Mouse (Mus musculus) ES-Bruce4 (cell line): ENCODE results near the gene Cog5. TPM values are rescaled to one million over a fixed set of nuclear protein-coding genes. Genes with fewer than 3 reads are reported as not detected.

ENCODE experiments used
- H3K27ac ChIP-seq: 2 replicates; pipeline ENCODE4 v1.5.1; 2012; ENCODE audit warnings: low read length, inconsistent platforms; ENCODE audit not compliant: insufficient read depth
- H3K27me3 ChIP-seq: 2 replicates; pipeline ENCODE4 v1.6.1; 2012; ENCODE audit warnings: mild to moderate bottlenecking, low read length, inconsistent platforms; ENCODE audit not compliant: control insufficient read depth, poor library complexity, insufficient read depth, severe bottlenecking
- H3K36me3 ChIP-seq: 2 replicates; pipeline ENCODE4 v1.6.1; 2012; ENCODE audit warnings: inconsistent platforms, mild to moderate bottlenecking, low read length, moderate library complexity; ENCODE audit not compliant: control insufficient read depth, poor library complexity, insufficient read depth, severe bottlenecking
- H3K4me1 ChIP-seq: one replicate; pipeline ENCODE4 v1.8.1; 2011; ENCODE audit warnings: low read length; ENCODE audit not compliant: control insufficient read depth, insufficient read depth
- H3K4me3 ChIP-seq: 2 replicates; pipeline ENCODE4 v1.5.1; 2011; ENCODE audit warnings: low read depth, mild to moderate bottlenecking, low read length
- H3K9ac ChIP-seq: 2 replicates; pipeline ENCODE4 v1.6.1; 2012; ENCODE audit warnings: low read depth, mild to moderate bottlenecking, inconsistent platforms; ENCODE audit not compliant: poor library complexity, severe bottlenecking
- H3K9me3 ChIP-seq: replicated peaks from 2 replicates; pipeline ENCODE4 v1.6.1; 2012; ENCODE audit warnings: mild to moderate bottlenecking, low read length, inconsistent platforms; ENCODE audit not compliant: control insufficient read depth, poor library complexity, insufficient read depth, severe bottlenecking
- CTCF ChIP-seq: IDR thresholded peaks from one replicate; pipeline ENCODE4 v1.8.1; 2011; ENCODE audit warnings: low read depth, low read length
- EP300 ChIP-seq: IDR thresholded peaks from 2 replicates; pipeline ENCODE4 v1.6.1; 2011; ENCODE audit warnings: low read depth, low read length; ENCODE audit not compliant: insufficient read depth
- POLR2A ChIP-seq: IDR thresholded peaks from one replicate; pipeline ENCODE4 v1.8.1; 2011; ENCODE audit warnings: low read length; ENCODE audit not compliant: insufficient read depth
- polyA plus RNA-seq: library from polyadenylated mRNA; stranded (reverse); fragments of >200 nt; gene quantifications from 2 replicates; pipeline ENCODE4 v1.2.4, GENCODE M21; 2011; ENCODE audit warnings: low read depth; ENCODE audit not compliant: missing spikeins, insufficient read depth, insufficient read length

Gene Cog5
- polyA plus RNA-seq, 1 experiment = 50.6 TPM

DNA sequence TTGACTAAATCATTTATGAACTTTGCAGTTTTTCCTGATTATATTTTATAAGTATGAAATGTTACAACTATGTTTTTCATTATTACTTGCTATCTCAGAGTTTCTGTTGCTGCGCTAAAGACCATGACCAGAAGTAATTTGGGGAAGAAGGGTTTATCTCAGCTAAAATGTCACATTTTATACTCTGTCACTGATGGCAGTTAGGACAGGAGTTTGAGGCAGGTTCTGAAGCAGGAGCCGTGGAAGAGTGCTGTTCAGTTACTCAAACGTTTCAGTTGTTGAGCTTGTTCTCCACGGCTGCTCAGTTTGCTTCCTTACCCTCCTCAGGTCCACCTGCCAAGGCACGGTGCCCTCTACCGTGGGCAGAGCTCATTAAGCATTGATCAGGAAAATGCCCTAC is 11.3 kb downstream of the Cog5 start:
- no peaks in the 10 kb centered on the region for H3K4me1 ChIP-seq
- no peaks in the 10 kb centered on the region for H3K9me3 ChIP-seq
- TF ChIP-seq EP300 = no peak
- TF ChIP-seq POLR2A = no peak
- TF ChIP-seq CTCF = no peak
- peaks cover 3% of the 10 kb centered on the region for H3K36me3 ChIP-seq
- no peak overlapping the region for H3K27ac ChIP-seq
- no peaks in the 10 kb centered on the region for H3K27me3 ChIP-seq
- H3K4me3 ChIP-seq = no peak overlapping the region
- no peak overlapping the region for H3K9ac ChIP-seq

DNA sequence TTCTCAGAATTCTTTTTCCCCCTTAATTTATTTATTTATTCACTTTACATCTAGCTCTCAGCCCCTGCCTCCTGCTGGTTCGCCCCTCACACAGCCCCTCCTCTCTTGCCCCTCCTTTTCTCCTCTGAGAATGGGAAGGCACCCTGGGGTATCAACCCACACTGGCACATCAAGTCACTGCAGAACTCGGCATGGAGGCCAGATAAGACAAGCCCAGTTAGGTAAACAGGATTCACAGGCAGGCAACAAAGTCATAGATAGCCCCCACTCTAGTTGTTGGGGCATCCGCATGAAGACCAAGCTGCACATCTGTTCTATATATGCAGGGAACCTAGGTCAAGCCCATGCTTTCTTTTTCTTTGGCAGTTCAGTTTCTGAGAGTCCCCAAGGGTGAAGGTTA is 12.5 kb downstream of the Cog5 start:
- Histone ChIP-seq H3K36me3 (peaks cover 3% of the 10 kb centered on the region), H3K9me3 (no peaks in the 10 kb centered on the region), H3K4me1 (no peaks in the 10 kb centered on the region), H3K27ac (no peak overlapping the region), H3K27me3 (no peaks in the 10 kb centered on the region), H3K4me3 (no peak overlapping the region), H3K9ac (no peak overlapping the region)
- no peak for TF ChIP-seq CTCF
- TF ChIP-seq EP300 = no peak
- no peak for TF ChIP-seq POLR2A

DNA sequence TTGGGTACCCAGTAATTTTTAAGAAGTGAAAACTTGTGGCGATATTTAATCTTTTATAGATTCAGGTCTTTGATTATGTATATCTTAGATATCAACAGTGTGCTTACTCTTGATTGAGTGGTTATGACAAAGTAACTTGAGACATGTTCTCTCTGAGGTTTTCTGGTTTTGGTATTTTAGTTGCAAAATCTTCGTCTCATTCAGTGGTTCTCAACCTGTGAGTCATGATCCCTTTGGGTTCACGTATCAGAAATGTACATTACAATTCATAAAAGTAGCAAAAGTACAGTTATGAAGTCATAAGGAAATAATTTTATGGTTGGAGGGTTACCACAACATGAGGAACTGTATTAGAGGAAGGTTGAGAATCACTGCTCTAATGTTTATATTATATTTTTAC is 32.0 kb downstream of the Cog5 start:
- no peak overlapping the region for H3K27ac ChIP-seq
- H3K4me3 ChIP-seq = no peak overlapping the region
- H3K27me3 ChIP-seq = no peaks in the 10 kb centered on the region
- H3K9me3 ChIP-seq = no peaks in the 10 kb centered on the region
- no peaks in the 10 kb centered on the region for H3K4me1 ChIP-seq
- H3K9ac ChIP-seq = no peak overlapping the region
- no peaks in the 10 kb centered on the region for H3K36me3 ChIP-seq
- TF ChIP-seq EP300 = no peak
- TF ChIP-seq POLR2A = no peak
- no peak for TF ChIP-seq CTCF

DNA sequence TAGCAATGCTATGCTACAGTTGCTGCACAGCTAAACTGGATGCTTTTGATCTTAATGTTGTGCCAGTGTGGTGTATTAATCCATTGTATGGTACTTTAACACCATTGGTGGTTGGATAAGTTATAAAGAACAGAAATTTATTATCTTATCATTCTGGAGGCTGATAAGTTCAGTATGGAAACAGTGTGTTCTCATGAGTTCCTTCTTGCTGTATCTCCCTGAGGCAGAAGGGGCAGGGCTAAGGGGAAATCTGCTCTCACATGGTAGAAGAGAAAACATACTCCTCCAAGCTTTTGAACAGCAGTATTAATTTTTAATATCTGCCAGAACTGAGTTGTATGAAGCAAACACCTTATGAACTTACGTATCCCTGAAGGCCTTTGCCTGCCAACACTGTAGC is 38.6 kb downstream of the Cog5 start:
- no peaks in the 10 kb centered on the region for H3K36me3 ChIP-seq
- H3K4me3 ChIP-seq = no peak overlapping the region
- TF ChIP-seq EP300 (no peak), POLR2A (no peak), CTCF (no peak)
- 0 out of 2 replicates have a peak, but pooled peaks cover 2% of the 10 kb centered on the region for H3K9me3 ChIP-seq
- H3K4me1 ChIP-seq = no peaks in the 10 kb centered on the region
- no peak overlapping the region for H3K27ac ChIP-seq
- H3K27me3 ChIP-seq = no peaks in the 10 kb centered on the region
- no peak overlapping the region for H3K9ac ChIP-seq

DNA sequence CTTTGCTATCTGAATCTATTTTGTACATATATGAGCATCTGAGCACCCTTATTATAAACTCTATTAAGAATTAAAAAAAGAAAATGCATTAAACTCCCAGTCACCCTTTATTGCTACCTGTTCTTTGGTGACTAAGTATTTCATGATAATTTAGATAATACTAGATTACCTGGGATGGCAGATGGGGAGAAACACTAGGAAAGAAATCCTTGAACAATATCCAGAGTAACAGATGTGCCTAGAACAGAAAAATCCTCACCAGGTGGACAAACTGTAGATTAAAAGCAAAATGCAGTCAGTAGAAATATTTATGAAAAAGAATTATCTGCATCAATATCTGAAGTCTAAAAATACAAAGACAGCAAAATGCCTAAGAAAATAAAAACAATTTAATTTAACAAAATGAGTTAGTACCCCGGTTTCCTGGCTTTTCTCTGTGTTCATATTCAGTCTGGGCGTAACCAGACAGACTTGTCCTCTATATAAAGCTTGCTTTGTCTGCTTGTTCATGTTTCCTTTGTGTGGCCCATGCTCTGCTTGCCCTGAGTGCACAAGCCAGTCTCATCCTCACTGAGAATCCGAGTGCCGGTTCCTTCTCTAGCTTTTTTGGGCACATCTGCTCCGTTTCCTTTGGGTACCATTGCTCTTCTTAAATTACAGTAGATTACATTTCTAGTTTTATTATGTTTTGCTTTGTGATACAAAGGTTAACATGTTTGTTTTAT is 46.1 kb downstream of the Cog5 start:
- Histone ChIP-seq H3K9ac (no peak overlapping the region), H3K9me3 (0 out of 2 replicates have a peak, but pooled peaks cover 2% of the 10 kb centered on the region), H3K27ac (no peak overlapping the region), H3K36me3 (no peaks in the 10 kb centered on the region), H3K4me1 (no peaks in the 10 kb centered on the region), H3K4me3 (no peak overlapping the region), H3K27me3 (no peaks in the 10 kb centered on the region)
- no peak for TF ChIP-seq CTCF
- TF ChIP-seq EP300 = no peak
- no peak for TF ChIP-seq POLR2A

DNA sequence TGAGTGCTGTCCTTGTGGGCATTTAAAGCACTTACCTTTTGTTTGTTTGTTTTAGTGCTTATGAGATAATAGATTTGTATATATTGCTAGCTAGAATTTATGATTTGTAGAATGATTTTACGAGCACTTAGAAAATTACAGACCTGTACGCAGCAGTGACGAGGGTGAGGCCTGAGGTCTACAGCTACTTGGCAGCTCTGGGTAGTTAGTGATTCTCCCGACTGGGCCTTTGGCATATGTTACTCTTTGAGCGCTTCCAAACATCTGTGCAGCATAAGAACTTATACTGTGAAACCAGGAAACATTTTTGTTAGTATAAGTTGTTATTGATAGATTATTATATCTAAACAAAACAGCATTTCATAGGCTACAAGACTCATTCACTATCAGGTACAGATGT is 46.7 kb downstream of the Cog5 start:
- no peaks in the 10 kb centered on the region for H3K27me3 ChIP-seq
- no peaks in the 10 kb centered on the region for H3K36me3 ChIP-seq
- no peaks in the 10 kb centered on the region for H3K4me1 ChIP-seq
- no peak overlapping the region for H3K4me3 ChIP-seq
- H3K9ac ChIP-seq = no peak overlapping the region
- H3K9me3 ChIP-seq = 0 out of 2 replicates have a peak, but pooled peaks cover 2% of the 10 kb centered on the region
- no peak for TF ChIP-seq EP300
- TF ChIP-seq CTCF = no peak
- no peak for TF ChIP-seq POLR2A
- H3K27ac ChIP-seq = no peak overlapping the region
